Mouse (Mus musculus): ENCODE data around the gene Eml2.
"Not testable (repeated sequence)": the region's sequence is repeated elsewhere in the genome, so short reads cannot be mapped to it uniquely, and the experiment has no call there.

The Eml2 gene

GRCm38 (mm10) chr7:19175708-19176515 lies at the start of gene Eml2:
Gene Eml2 (plus strand): TSS chr7:19176421.
- DNase-seq (ENCODE audit: extremely low read depth, low read depth, low spot score) = no peak

DNA sequence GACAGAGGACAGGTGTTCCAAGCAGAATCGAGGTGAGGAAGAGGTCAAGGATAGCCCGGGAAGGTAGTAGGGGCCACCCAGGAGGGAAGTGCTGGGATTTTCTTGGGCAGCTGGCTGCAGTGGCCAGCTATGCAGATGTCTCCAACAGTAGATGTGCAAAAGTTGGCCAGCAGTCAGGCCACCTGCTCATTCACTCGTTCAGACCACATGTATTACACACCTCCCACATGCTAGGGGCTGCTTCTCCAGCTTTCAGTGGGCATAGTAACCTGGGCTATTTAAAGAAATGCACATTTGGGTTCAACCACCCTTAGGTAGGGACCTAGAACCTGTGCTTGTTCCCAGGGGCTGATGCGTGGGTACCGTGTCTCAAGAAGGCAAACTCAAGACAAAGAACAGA lies 48.5 kb upstream of the Eml2 start:
- no peak for DNase-seq (ENCODE audit: extremely low read depth, low read depth, low spot score)

GRCm38 (mm10) chr7:19129396-19129795 lies 46.8 kb upstream of the Eml2 start:
- no peak for DNase-seq (ENCODE audit: extremely low read depth, low read depth, low spot score)

DNA sequence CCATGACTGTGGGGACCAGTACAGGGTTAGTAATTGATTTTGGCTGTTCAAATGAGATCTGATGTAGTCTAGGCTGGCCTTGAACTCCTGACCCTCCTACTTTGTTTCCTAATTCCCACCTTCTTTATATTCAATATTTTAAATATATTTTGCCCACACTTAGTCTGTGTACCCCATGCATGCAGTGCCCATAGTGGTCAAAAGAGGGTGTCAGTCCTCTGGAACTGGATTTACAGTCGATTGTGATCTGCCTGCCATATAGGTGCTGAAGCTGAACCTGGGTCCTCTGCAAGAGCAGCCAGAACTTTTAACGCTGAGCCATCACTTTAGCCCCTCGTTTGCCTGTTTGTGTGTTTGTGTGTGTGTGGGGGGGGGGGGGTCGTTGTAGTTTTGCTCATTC lies 45.6 kb upstream of the Eml2 start:
- no peak for DNase-seq (ENCODE audit: extremely low read depth, low read depth, low spot score)

DNA sequence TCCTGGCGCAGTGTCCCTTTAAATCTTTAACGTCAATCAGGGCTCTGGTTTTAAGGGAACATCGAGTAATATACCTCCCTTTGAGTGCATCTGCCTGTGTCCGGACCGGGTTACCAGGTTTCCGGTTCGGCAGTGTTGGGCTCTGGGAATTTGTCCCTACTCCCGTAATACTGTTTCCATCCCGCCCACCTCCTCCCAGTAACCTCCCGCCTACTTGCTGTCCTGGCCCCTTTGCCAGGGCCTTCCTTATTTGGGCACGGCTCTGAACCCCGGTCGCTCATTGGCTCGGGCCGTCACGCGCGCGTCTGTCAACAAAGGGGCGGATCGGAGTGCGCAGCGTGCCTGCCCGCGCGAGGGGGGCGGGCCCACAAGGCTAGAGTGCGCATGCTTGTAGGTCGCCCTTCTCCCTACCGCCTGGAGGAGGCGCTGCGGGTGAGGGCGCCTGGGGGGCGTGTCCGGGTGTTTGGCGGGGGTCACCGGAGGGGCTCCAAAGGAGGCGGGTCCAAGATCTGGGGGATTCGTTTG lies 44.8 kb upstream of the Eml2 start:
- DNase-seq (ENCODE audit: extremely low read depth, low read depth, low spot score) = peak; percentile 94

DNA sequence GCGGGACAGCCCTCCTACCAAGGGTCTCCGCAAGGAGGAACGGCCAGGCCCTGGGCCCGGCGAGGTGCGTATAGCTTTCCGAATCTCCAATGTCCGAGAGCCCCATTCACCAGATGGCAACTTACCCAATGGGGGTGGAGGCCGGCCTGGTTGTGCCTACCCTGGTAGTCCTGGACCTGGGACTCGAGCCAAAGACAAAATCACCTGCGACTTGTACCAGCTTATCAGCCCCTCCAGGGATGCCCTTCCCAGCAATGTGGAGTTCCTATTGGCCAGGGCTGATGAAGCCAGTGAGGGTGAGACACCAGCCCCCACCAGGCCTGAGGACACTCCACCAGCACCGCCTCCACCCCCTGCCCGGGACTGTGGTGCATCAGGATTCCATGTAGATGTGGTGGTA lies 40.1 kb upstream of the Eml2 start:
- no peak for DNase-seq (ENCODE audit: extremely low read depth, low read depth, low spot score)

DNA sequence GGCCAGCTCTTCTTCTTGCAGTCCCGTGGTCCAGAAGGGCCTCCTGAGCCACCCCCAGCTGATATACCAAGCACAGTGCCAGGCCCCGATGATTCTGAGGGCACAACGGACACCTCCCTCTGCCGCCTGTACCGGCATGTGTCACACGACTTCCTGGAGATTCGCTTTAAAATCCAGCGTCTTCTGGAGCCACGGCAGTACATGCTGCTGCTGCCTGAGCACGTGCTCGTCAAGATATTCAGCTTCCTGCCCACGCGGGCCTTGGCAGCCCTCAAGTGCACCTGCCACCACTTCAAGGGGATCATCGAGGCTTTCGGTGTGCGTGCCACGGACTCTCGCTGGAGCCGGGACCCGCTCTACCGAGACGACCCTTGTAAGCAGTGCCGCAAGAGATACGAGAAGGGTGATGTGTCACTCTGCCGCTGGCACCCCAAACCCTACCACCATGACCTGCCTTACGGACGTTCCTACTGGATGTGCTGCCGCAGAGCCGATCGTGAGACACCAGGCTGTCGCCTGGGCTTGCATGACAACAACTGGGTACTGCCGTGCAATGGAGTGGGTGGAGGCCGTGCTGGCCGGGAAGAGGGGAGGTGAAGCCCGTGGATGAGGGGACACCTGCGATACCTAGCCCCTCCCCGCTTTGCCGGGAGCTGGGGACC lies 39.4 kb upstream of the Eml2 start:
- DNase-seq (ENCODE audit: extremely low read depth, low read depth, low spot score) = no peak

DNA sequence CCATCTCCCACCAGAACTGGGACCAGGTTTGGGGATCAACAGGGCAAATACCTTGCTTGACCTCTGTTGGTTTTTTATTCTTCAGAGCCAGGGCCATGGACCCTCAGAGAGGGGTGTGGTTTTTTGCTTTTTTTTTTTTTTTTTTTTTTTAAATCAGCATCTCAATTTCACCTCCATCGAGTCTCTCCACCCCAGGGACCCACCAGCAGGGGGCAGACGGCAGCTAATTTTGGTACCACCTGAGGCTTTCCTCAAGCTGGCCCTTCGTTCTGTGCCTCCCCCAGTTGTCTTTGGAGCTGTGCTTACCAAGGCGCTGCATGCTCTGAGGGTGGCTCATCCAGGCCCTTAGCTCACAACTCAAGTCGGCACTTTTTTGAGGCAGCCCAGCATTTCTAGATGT lies 38.8 kb upstream of the Eml2 start:
- DNase-seq (ENCODE audit: extremely low read depth, low read depth, low spot score) = no peak

GRCm38 (mm10) chr7:19146793-19147192 lies 29.4 kb upstream of the Eml2 start:
- DNase-seq (ENCODE audit: extremely low read depth, low read depth, low spot score) = no peak

DNA sequence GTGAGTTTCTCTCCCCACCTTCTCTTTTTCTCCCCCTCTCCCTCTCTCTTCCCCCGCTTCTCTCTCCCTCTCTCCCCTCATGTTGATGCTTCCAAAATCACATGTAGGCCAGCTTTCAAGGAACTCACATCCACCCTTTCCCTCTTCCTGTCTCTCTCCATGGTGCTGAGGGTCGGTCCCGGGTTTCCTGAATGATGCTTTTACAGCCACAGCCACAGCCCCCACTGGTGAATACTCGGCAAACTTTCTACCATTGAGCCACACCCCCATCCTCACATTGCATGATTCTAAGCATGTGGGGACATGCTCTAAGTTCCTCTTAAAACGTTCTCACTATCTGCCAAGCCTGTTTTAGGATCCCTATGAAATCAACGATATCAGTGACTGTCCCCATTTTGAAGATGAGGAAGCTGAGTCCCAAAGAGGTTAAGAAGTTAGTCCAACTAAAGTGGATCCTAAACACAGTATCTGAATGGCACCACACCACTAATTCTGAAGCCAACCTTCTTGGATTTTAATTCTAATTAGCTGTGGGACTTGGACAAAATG lies 28.6 kb upstream of the Eml2 start:
- DNase-seq (ENCODE audit: extremely low read depth, low read depth, low spot score) = no peak

GRCm38 (mm10) chr7:19148180-19148874 lies 27.9 kb upstream of the Eml2 start:
- DNase-seq (ENCODE audit: extremely low read depth, low read depth, low spot score) = no peak

GRCm38 (mm10) chr7:19148875-19149541 lies 27.2 kb upstream of the Eml2 start, which contains the start of gene Qpctl:
Gene Qpctl (minus strand): TSS chr7:19149291.
- peak; percentile 98 for DNase-seq (ENCODE audit: extremely low read depth, low read depth, low spot score)

- DNase-seq (ENCODE audit: extremely low read depth, low read depth, low spot score) = peak; percentile 47
Measured at GRCm38 (mm10) chr7:19149626-19150025, 26.6 kb upstream of the Eml2 start, which contains the start of gene Snrpd2. Gene Snrpd2 (plus strand): TSS chr7:19149722.

- DNase-seq (ENCODE audit: extremely low read depth, low read depth, low spot score) = not testable (repeated sequence)
Measured at GRCm38 (mm10) chr7:19151121-19151520, 25.1 kb upstream of the Eml2 start.

DNA sequence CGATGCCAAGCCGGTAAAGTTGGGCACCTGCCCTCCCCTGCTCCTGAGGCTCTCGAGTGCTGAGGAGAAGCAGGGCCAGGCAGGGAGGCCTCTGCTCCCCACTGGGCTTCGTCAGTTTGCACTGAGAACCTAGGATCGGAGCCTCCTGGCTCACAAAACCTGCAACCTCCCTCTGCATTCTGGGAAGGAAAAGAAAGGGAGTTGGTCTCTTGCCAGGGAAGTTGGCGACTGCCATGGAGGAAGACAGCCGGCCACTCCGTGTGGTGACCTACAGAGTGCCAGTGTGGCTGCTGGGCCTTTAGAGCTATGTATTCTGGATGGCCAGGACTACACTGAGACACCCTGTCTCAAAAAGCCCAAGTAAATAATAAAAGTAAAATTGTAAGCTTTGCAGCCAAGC lies 21.4 kb upstream of the Eml2 start:
- DNase-seq (ENCODE audit: extremely low read depth, low read depth, low spot score) = no peak

- DNase-seq (ENCODE audit: extremely low read depth, low read depth, low spot score) = no peak
Measured at GRCm38 (mm10) chr7:19155825-19156475, 20.3 kb upstream of the Eml2 start.

DNA sequence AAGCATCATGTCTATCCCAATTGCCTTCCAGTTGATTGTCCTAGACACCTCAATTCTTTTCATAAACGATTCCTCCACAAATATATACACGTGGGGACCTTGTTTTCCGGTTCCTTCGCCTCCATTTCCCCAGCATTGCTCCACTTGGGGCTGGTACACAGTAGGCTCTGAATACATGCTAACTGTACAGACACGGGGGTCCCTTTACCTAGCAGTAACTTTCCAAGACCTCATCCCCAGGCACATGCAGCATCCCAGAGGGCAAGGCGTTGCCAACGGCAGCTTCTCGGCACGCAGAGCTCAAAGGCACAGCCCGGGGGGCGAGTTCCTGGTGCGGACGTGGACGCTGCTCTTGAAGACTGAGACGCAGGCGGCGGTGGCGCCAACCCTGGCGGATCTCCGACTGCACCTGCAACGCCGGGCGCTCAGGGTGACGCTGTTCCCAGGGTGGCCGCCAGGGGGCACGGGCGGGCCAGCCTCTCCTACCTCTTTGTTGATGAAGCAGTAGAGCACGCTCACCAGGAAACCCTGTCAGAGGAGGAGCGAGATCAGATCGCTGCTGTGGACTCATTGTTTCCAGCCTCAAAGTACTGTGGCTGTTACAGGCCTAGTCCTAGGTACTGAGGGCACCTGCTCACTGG lies 18.9 kb upstream of the Eml2 start:
- no peak for DNase-seq (ENCODE audit: extremely low read depth, low read depth, low spot score)

GRCm38 (mm10) chr7:19158601-19159000 lies 17.6 kb upstream of the Eml2 start:
- DNase-seq (ENCODE audit: extremely low read depth, low read depth, low spot score) = no peak

- no peak for DNase-seq (ENCODE audit: extremely low read depth, low read depth, low spot score)
Measured at GRCm38 (mm10) chr7:19159411-19159810, 16.8 kb upstream of the Eml2 start.

DNA sequence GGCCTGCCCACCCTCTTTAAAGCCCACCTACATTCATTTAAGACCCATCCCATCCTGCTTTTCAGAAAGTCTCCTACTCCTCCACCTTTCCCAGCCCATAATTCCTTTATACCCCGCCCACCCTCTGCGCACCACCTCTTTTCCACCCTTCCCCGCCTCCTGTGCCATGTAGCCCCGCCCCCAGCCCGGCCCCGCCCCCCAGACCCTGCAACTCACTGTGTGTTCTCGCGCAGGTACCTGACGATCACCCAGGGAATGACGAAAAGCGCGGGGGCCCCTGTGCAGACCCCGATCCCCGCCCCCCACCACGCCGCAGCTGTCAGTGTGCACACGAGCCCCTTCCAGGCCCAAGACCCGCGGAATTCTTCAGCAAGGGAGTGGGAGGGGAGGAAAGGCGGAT lies 16.1 kb upstream of the Eml2 start:
- DNase-seq (ENCODE audit: extremely low read depth, low read depth, low spot score) = no peak

All from fat pad, adult 2 months (tissue).